Mouse (Mus musculus) myocyte (in vitro differentiated cells): ENCODE data around the gene Orc5.

Experiments used
- E2F4 ChIP-seq: IDR thresholded peaks from one replicate; pipeline ENCODE4 v1.6.1; 2011; ENCODE audit warnings: mild to moderate bottlenecking, control low read depth, moderate library complexity; ENCODE audit not compliant: insufficient read depth
- TCF12 ChIP-seq: IDR thresholded peaks from one replicate; pipeline ENCODE4 v1.6.1; 2011; ENCODE audit warnings: mild to moderate bottlenecking, control low read depth; ENCODE audit not compliant: poor library complexity, insufficient read depth, severe bottlenecking
- USF1 ChIP-seq: IDR thresholded peaks from one replicate; pipeline ENCODE4 v1.6.1; 2011; ENCODE audit warnings: low read depth, mild to moderate bottlenecking, control low read depth, moderate library complexity

DNA sequence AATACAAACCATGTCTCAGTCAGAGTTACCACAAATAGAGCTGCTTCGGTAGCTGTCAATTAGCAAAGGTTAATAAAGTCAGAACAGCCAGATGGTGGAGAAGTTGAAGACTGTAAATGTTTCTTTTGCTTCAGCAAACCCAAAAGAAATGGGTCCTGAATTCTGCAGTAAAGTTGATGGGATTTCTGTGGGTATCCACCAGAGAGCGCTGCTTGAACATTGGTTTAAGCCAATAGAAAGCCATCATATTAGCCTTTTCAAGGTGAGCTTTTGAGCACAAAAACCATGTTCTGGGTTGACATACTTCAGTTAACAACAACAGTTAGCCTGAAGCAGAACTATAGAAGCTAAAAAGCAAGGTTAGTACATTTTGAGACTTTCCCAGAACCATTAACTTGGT lies 34.3 kb upstream of the Orc5 start:
- TF ChIP-seq TCF12: no peak
- no peak for TF ChIP-seq E2F4
- TF ChIP-seq USF1: no peak
